Mouse (Mus musculus) Patski (cell line): ENCODE data around the gene Atf5. TPM values are rescaled to one million over a fixed set of nuclear protein-coding genes. Genes with fewer than 3 reads are reported as not detected.
A peak's percentile ranks its signal among the peaks of the same experiment; 100 is the strongest.

ENCODE experiments used
- ATAC-seq: fragments of 100-300 bp; one replicate; pipeline ENCODE4 v1.8.0; 2021
- CTCF ChIA-PET: fragments of 350-600 bp; sonication (Branson Sonifier 250); formaldehyde crosslinking; loops from one replicate; lab custom pipeline; 2022; ENCODE audit warnings: inconsistent platforms; lab: Charles Lee
- POLR2A ChIA-PET: fragments of 350-600 bp; sonication (Branson Sonifier 250); formaldehyde crosslinking; loops from one replicate; lab custom pipeline; 2022; ENCODE audit warnings: antibody characterized with exemption, inconsistent platforms; lab: Charles Lee
- DNase-seq: peaks from one replicate; pipeline ENCODE4 v3.0.0-alpha.2; 2011; ENCODE audit warnings: low read depth, low spot score
- H3K27me3 ChIP-seq: fragments of 371-371 bp; one replicate; pipeline ENCODE4 v1.5.1; 2021
- CTCF ChIP-seq: fragments of 100-300 bp; IDR thresholded peaks from one replicate; pipeline ENCODE4 v1.5.1; 2021
- in situ Hi-C: fragments of 300-500 bp; cut with MboI; formaldehyde crosslinking; loops from 3 replicates; pipeline ENCODE4 v1.11.1; 2018; ENCODE audit warnings: low pct_unique_long_range_greater_than_20kb, mixed read lengths
- polyA plus RNA-seq: library from polyadenylated mRNA; unstranded; gene quantifications from one replicate; pipeline ENCODE4 v1.2.3, GENCODE M21; 2021

Atf5 gene
- polyA plus RNA-seq, 1 experiment from 2014 or later = 76.6 TPM

GRCm38 (mm10) chr7:44839491-44840191 lies 23.2 kb upstream of the Atf5 start:
- DNase-seq (no peak), ATAC-seq (no peak)
- in situ Hi-C loops = no loop called here
- ChIA-PET CTCF (no interaction called here), POLR2A (interaction anchor here (1.0 to 2.7 kb wide), 2 partner anchors 12 to 57 kb away, joined by 3 to 11 read pairs; no protein-coding TSS in a partner anchor)
- H3K27me3 ChIP-seq = no peaks in the 10 kb centered on the region
- TF ChIP-seq CTCF = no peak

- in situ Hi-C loops = no loop called here
- POLR2A ChIA-PET = interaction anchor here (1.0 to 2.7 kb wide), 2 partner anchors 12 to 57 kb away, joined by 3 to 11 read pairs; no protein-coding TSS in a partner anchor
- TF ChIP-seq CTCF = no peak
- CTCF ChIA-PET = no interaction called here
- ATAC-seq = no peak
- no peak for DNase-seq
- no peaks in the 10 kb centered on the region for H3K27me3 ChIP-seq
Measured at GRCm38 (mm10) chr7:44839171-44839490, 22.7 kb upstream of the Atf5 start.

GRCm38 (mm10) chr7:44838073-44838472 lies 21.6 kb upstream of the Atf5 start:
- no peaks in the 10 kb centered on the region for H3K27me3 ChIP-seq
- ATAC-seq (no peak), DNase-seq (no peak)
- ChIA-PET POLR2A (interaction anchor here (2.7 kb wide), 1 partner anchor 11 kb away, joined by 11 read pairs; no protein-coding TSS in a partner anchor), CTCF (interaction anchor here (2.0 kb wide), 1 partner anchor 14 kb away, joined by 8 read pairs; no protein-coding TSS in a partner anchor)
- in situ Hi-C loops = no loop called here
- no peak for TF ChIP-seq CTCF

GRCm38 (mm10) chr7:44836423-44837053 lies 20.1 kb upstream of the Atf5 start:
- DNase-seq = no peak
- H3K27me3 ChIP-seq = no peaks in the 10 kb centered on the region
- POLR2A ChIA-PET = interaction anchor here (1.1 kb wide), 1 partner anchor 14 kb away, joined by 4 read pairs; no protein-coding TSS in a partner anchor
- CTCF ChIA-PET = interaction anchor here (0.8 to 3.1 kb wide), 4 partner anchors 9 to 91 kb away, joined by 3 to 14 read pairs (median 4); no protein-coding TSS in a partner anchor
- no peak for TF ChIP-seq CTCF
- in situ Hi-C loops = no loop called here
- ATAC-seq = no peak

GRCm38 (mm10) chr7:44836016-44836404 lies 19.6 kb upstream of the Atf5 start:
- no peak for DNase-seq
- ChIA-PET POLR2A (no interaction called here), CTCF (interaction anchor here (0.8 to 3.1 kb wide), 3 partner anchors 8 to 14 kb away, joined by 3 to 14 read pairs (median 4); no protein-coding TSS in a partner anchor)
- H3K27me3 ChIP-seq = no peaks in the 10 kb centered on the region
- no peak for ATAC-seq
- no peak for TF ChIP-seq CTCF
- in situ Hi-C loops = no loop called here

GRCm38 (mm10) chr7:44835373-44836015 lies 19.0 kb upstream of the Atf5 start:
- CTCF ChIA-PET = interaction anchor here (1.1 to 3.1 kb wide), 2 partner anchors 10 to 13 kb away, joined by 4 to 14 read pairs; no protein-coding TSS in a partner anchor
- no peaks in the 10 kb centered on the region for H3K27me3 ChIP-seq
- in situ Hi-C loops = no loop called here
- TF ChIP-seq CTCF = no peak
- POLR2A ChIA-PET = interaction anchor here (1.1 to 1.4 kb wide), 2 partner anchors 8 to 16 kb away, joined by 4 to 6 read pairs; no protein-coding TSS in a partner anchor
- ATAC-seq = no peak
- no peak for DNase-seq

- ATAC-seq (no peak), DNase-seq (no peak)
- POLR2A ChIA-PET = no interaction called here
- in situ Hi-C loops = no loop called here
- TF ChIP-seq CTCF = no peak
- CTCF ChIA-PET = no interaction called here
- H3K27me3 ChIP-seq = no peaks in the 10 kb centered on the region
Measured at GRCm38 (mm10) chr7:44832763-44833162, 16.3 kb upstream of the Atf5 start.

GRCm38 (mm10) chr7:44828706-44829105 lies 12.2 kb upstream of the Atf5 start:
- ChIA-PET CTCF (interaction anchor here (1.6 to 3.6 kb wide), 3 partner anchors 11 to 15 kb away, joined by 4 to 21 read pairs (median 7); partner anchors contain the start of genes Atf5, Il4i1 and Nup62), POLR2A (no interaction called here)
- DNase-seq (no peak), ATAC-seq (no peak)
- in situ Hi-C loops = no loop called here
- TF ChIP-seq CTCF = no peak
- no peaks in the 10 kb centered on the region for H3K27me3 ChIP-seq

GRCm38 (mm10) chr7:44826771-44827170 lies 10.3 kb upstream of the Atf5 start:
- CTCF ChIA-PET = interaction anchor here (1.1 to 3.6 kb wide), 4 partner anchors 9 to 72 kb away, joined by 3 to 21 read pairs (median 5); partner anchors contain the start of genes Atf5, Il4i1 and Nup62

GRCm38 (mm10) chr7:44824872-44825271 lies 8.4 kb upstream of the Atf5 start:
- peak; percentile 72 for ATAC-seq
- in situ Hi-C loops = no loop called here
- ChIA-PET POLR2A (no interaction called here), CTCF (interaction anchor here (0.6 to 3.6 kb wide), 10 partner anchors 8 to 116 kb away, joined by 3 to 21 read pairs (median 6); partner anchors contain the start of genes Atf5, Il4i1 and Nup62)
- no peaks in the 10 kb centered on the region for H3K27me3 ChIP-seq
- peak; percentile 78 for TF ChIP-seq CTCF
- DNase-seq = no peak

More at GRCm38 (mm10) chr7:44826771-44827170, 10.3 kb upstream of the Atf5 start:
- no peak for TF ChIP-seq CTCF
- ATAC-seq (no peak), DNase-seq (no peak)
- POLR2A ChIA-PET = interaction anchor here (1.0 to 1.9 kb wide), 3 partner anchors 12 to 104 kb away, joined by 3 to 11 read pairs (median 5); no protein-coding TSS in a partner anchor
- in situ Hi-C loops = no loop called here
- H3K27me3 ChIP-seq = no peaks in the 10 kb centered on the region
